Mouse (Mus musculus): ENCODE results near the gene Zbtb41. TPM values are rescaled to one million over a fixed set of nuclear protein-coding genes. Genes with fewer than 3 reads are reported as not detected.
"Not testable (repeated sequence)": the region's sequence is repeated elsewhere in the genome, so short reads cannot be mapped to it uniquely, and the experiment has no call there.

Gene Zbtb41
- polyA plus RNA-seq, 1 experiment = 8.4 TPM

DNA sequence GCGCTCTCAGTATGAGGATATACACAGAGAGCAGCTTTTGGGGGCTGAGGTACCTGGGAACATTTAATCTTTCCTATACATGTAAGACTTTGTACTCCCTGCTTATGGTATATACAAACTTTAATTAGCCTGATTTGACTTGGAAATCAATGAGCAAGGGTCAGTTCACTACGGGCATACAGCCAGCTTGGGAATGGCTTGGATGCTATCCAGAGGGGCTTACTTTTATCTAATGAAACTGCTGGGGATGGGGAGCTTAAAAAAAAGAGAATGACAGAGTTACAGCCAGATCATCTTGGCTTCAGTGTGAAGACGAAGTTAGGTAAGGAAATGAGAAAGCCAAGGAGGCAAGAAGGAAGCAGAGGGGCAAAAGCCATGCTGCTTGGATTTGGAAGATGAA lies 2.9 kb downstream of the Zbtb41 start:
- no peak overlapping the region for H3K4me3 ChIP-seq (ENCODE audit: insufficient read depth, low read depth, low read length)
- DNase-seq = peak; percentile 17

DNA sequence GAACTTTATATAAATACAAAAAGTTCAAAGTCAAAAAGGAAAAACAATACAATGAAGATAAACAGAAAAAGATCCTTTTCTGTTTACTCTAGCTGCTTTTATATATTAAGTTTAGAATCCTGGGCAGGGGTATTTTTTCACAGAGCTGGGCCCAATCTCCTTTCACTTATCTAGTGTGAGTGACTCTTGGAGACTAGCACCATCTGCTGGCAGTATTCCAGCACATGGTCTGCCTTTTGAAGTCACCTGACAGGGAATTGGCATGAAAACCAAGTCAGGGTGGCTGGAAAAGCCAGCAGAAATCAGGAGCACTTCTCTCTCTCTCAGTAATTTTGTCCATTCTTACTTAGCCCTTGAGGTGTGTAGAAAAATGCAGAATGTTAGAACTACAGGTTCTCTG lies 16.3 kb downstream of the Zbtb41 start:
- DNase-seq = peak; percentile 77
- Histone ChIP-seq H3K36me3 (ENCODE audit: control insufficient read depth, insufficient read depth, low read length) (peaks cover 5% of the 10 kb centered on the region), H3K4me1 (ENCODE audit: control insufficient read depth, insufficient read depth, low read length) (no peaks in the 10 kb centered on the region), H3K4me3 (ENCODE audit: insufficient read depth, low read depth, low read length) (no peak overlapping the region), H3K27me3 (replicated peaks; ENCODE audit: control insufficient read depth, insufficient read depth, low read length) (no peaks in the 10 kb centered on the region), H3K27ac (ENCODE audit: insufficient read depth, low read depth, low read length) (no peak overlapping the region)
- TF ChIP-seq POLR2A (IDR thresholded peaks at IDR 0.05; ENCODE audit: low read depth, low read length) = no peak
- TF ChIP-seq CTCF (conservative IDR thresholded peaks at IDR 0.05; ENCODE audit: insufficient read depth, insufficient read length, low read depth, low read length) = no peak

More for the DNA sequence above, 2.9 kb downstream of the Zbtb41 start:
- peaks cover 10% of the 10 kb centered on the region for H3K4me1 ChIP-seq (ENCODE audit: control insufficient read depth, insufficient read depth, low read length)
- H3K27me3 ChIP-seq (replicated peaks; ENCODE audit: control insufficient read depth, insufficient read depth, low read length) = no peaks in the 10 kb centered on the region
- TF ChIP-seq CTCF (conservative IDR thresholded peaks at IDR 0.05; ENCODE audit: insufficient read depth, insufficient read length, low read depth, low read length) (no peak), POLR2A (IDR thresholded peaks at IDR 0.05; ENCODE audit: low read depth, low read length) (no peak)
- no peak overlapping the region for H3K27ac ChIP-seq (ENCODE audit: insufficient read depth, low read depth, low read length)
- H3K36me3 ChIP-seq (ENCODE audit: control insufficient read depth, insufficient read depth, low read length) = no peaks in the 10 kb centered on the region; the same call in 1 of the 2 replicates
- 36% methylated on average over 3 of the region's 3 CpGs for WGBS

DNA sequence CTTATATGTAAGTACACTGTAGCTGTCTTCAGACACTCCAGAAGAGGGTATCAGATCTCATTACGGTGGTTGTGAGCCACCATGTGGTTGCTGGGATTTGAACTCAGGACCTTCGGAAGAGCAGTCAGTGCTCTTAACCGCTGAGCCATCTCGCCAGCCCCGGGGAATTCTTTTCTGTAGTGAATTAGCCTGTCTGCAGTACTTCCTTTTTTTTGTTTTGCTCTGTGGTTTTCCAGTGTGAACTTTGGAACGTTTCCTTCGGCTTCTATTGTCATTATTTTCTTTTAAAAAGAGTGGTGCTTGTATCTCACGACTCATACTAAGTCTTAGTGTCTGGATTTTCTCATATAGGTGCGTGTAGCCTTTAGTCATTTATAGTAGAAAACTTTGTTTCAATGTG lies 21.0 kb downstream of the Zbtb41 start:
- H3K4me1 ChIP-seq (ENCODE audit: control insufficient read depth, insufficient read depth, low read length); H3K4me3 ChIP-seq (ENCODE audit: insufficient read depth, low read depth, low read length); H3K27ac ChIP-seq (ENCODE audit: insufficient read depth, low read depth, low read length); H3K36me3 ChIP-seq (ENCODE audit: control insufficient read depth, insufficient read depth, low read length); H3K27me3 ChIP-seq (replicated peaks; ENCODE audit: control insufficient read depth, insufficient read depth, low read length); DNase-seq: not testable (repeated sequence)
- 62% methylated on average over 9 of the region's 9 CpGs for WGBS

DNA sequence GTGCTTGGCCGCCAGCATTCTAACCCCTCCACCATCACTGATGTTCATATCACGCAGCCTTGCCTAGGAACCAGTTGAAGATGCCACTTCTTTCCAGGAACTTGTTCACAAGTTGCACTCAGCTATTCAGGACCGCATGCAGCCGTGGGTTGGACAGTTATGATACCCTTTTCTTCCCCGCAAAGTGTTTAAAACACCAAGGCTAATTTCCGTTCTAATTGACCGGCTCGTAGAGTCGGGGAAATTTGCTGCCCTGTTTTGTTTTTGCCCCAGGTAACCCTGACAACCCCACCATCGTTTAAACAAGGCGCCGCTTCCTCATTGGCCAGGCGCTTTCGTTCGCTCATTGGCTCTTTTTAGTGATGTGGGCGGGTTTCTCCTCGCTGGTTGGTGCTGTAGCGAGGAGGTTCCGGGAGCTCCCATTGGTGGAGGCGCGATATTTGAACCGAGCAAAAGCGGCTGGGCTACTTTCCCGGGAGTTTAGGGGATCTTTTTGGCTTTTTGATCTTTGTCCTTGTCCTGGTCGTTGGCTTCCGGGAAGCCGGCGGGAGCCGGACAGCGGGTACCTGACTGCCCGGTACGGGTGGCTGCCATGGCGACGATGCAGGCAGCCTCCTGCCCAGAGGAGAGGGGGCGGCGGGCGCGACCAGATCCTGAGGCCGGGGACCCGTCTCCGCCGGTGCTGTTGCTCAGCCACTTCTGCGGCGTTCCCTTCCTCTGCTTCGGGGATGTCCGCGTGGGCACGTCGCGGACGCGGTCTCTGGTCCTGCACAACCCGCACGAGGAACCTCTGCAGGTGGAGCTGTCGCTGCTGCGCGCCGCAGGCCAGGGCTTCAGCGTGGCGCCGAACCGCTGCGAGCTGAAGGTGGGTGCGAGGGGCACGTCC lies 32.5 kb downstream of the Zbtb41 start, which contains the start of gene Aspm:
Gene Aspm (plus strand): TSS at position 433 of the 886 bp plus-strand sequence.
- H3K4me3 ChIP-seq (ENCODE audit: insufficient read depth, low read depth, low read length) = peak within 1 kb of the TSS; percentile 48
- TF ChIP-seq POLR2A (IDR thresholded peaks at IDR 0.05; ENCODE audit: low read depth, low read length) = no peak
- no peak for TF ChIP-seq CTCF (conservative IDR thresholded peaks at IDR 0.05; ENCODE audit: insufficient read depth, insufficient read length, low read depth, low read length)
- no peak within 1 kb of the TSS for H3K27ac ChIP-seq (ENCODE audit: insufficient read depth, low read depth, low read length)
- 0 out of 2 replicates have a peak, but pooled peaks cover 5% of the 10 kb centered on the region for H3K4me1 ChIP-seq (ENCODE audit: control insufficient read depth, insufficient read depth, low read length)
- no peaks in the 10 kb centered on the region for H3K27me3 ChIP-seq (replicated peaks; ENCODE audit: control insufficient read depth, insufficient read depth, low read length)
- WGBS = under 1% methylated on average over 65 of the region's 65 CpGs
- H3K36me3 ChIP-seq (ENCODE audit: control insufficient read depth, insufficient read depth, low read length) = no peaks in the 10 kb centered on the region
- DNase-seq = peak; percentile 97

DNA sequence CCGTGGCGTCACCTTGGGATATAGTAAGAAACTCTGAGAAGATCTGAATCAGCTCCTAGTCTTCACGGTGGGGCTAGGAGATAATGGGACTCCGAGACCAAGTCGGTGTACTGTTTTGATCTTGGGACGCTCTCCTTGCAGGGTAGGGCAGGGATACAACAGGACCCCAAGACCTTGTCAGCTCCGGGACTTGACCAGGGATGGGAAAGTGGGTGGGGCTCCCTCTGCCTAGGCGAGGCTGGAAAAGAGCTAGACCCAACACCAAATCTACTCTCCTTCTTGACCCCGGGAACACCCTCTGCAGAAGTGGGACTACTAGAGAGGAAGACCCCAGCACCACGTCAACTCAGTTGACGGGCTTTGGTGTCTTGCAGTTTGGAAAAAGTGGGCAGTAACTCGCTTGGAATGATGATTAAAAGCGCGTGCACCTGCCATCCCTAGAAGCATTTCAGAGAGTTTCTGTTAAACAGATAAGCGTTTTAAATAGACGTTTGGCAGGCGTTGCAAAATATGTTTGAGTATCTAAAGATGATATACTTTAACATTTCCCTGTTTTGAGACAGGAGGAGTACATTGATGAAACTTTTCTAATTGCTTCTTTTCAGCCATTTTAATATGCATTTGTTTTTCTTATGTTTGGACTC lies 33.3 kb downstream of the Zbtb41 start:
- peak overlapping the region; percentile 48 for H3K4me3 ChIP-seq (ENCODE audit: insufficient read depth, low read depth, low read length)
- no peak for TF ChIP-seq CTCF (conservative IDR thresholded peaks at IDR 0.05; ENCODE audit: insufficient read depth, insufficient read length, low read depth, low read length)
- no peak for TF ChIP-seq POLR2A (IDR thresholded peaks at IDR 0.05; ENCODE audit: low read depth, low read length)
- H3K4me1 ChIP-seq (ENCODE audit: control insufficient read depth, insufficient read depth, low read length) = 0 out of 2 replicates have a peak, but pooled peaks cover 5% of the 10 kb centered on the region
- no peak for DNase-seq
- no peaks in the 10 kb centered on the region for H3K27me3 ChIP-seq (replicated peaks; ENCODE audit: control insufficient read depth, insufficient read depth, low read length)
- H3K36me3 ChIP-seq (ENCODE audit: control insufficient read depth, insufficient read depth, low read length) = no peaks in the 10 kb centered on the region
- WGBS = 3% methylated on average over 17 of the region's 17 CpGs
- no peak overlapping the region for H3K27ac ChIP-seq (ENCODE audit: insufficient read depth, low read depth, low read length)

GRCm38 (mm10) chr1:139460807-139461206 lies 38.7 kb downstream of the Zbtb41 start:
- no peaks in the 10 kb centered on the region for H3K27me3 ChIP-seq (replicated peaks; ENCODE audit: control insufficient read depth, insufficient read depth, low read length)
- no peak overlapping the region for H3K27ac ChIP-seq (ENCODE audit: insufficient read depth, low read depth, low read length)
- TF ChIP-seq CTCF (conservative IDR thresholded peaks at IDR 0.05; ENCODE audit: insufficient read depth, insufficient read length, low read depth, low read length) (no peak), POLR2A (IDR thresholded peaks at IDR 0.05; ENCODE audit: low read depth, low read length) (no peak)
- no peak for DNase-seq
- no peak overlapping the region for H3K4me3 ChIP-seq (ENCODE audit: insufficient read depth, low read depth, low read length)
- no peaks in the 10 kb centered on the region for H3K36me3 ChIP-seq (ENCODE audit: control insufficient read depth, insufficient read depth, low read length)
- no peaks in the 10 kb centered on the region for H3K4me1 ChIP-seq (ENCODE audit: control insufficient read depth, insufficient read depth, low read length)
- 82% methylated on average over 5 of the region's 5 CpGs for WGBS

GRCm38 (mm10) chr1:139465936-139466335 lies 43.8 kb downstream of the Zbtb41 start:
- Histone ChIP-seq H3K4me1 (ENCODE audit: control insufficient read depth, insufficient read depth, low read length) (no peaks in the 10 kb centered on the region), H3K27ac (ENCODE audit: insufficient read depth, low read depth, low read length) (no peak overlapping the region), H3K4me3 (ENCODE audit: insufficient read depth, low read depth, low read length) (no peak overlapping the region), H3K36me3 (ENCODE audit: control insufficient read depth, insufficient read depth, low read length) (no peaks in the 10 kb centered on the region), H3K27me3 (replicated peaks; ENCODE audit: control insufficient read depth, insufficient read depth, low read length) (no peaks in the 10 kb centered on the region)
- WGBS = 92% methylated on average over 11 of the region's 11 CpGs
- no peak for DNase-seq
- TF ChIP-seq CTCF (conservative IDR thresholded peaks at IDR 0.05; ENCODE audit: insufficient read depth, insufficient read length, low read depth, low read length) (no peak), POLR2A (IDR thresholded peaks at IDR 0.05; ENCODE audit: low read depth, low read length) (no peak)

Measured in kidney, adult 2 months (tissue).